Mouse (Mus musculus): ENCODE data around the gene Scube1.

Scube1 gene

DNA sequence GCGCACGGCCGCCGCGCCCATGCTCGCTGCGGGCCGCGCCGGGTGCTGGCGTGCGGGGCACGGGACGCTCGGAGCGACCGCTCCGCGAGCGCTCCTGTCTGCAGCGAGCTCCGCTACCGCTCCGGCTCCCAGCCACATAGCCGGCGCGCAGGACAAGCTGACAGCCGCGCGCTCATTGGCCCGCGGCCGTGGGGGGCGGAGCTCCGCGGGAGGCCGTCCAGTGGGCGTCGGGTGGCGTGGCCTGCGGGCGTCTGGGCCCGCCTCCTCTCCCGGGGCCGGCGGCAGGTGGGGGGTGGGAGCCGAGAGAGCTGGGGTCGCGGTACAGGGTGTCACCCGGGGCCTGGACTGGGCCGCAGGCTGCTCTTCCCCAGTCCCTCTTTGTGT lies at the start of gene Scube1:
Gene Scube1, minus strand, starts transcription at position 136 of the 384 bp plus-strand sequence.
- DNase-seq: peak; percentile 83 to 91

DNA sequence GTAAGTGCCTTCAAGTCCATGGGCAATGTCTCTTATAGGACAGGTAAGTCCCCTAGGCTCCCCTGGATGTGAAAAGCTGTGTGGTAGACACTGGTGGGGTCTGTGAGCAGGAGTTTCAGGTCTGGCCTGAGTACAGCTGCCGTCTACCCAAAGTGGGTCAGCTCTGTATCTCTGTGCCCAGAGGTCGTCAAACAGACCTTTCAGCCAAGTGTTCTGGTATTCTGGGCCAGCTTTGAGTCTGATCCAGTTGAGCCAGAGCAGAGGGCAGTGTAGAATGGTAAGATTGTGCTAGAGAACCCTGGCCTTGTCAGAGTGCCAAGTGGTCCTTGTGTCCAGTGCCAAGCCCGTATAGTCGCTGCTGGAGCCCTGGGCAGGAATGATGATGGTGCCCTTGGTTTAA lies 48.1 kb upstream of the Scube1 start:
- DNase-seq: peak; percentile 51 to 58

DNA sequence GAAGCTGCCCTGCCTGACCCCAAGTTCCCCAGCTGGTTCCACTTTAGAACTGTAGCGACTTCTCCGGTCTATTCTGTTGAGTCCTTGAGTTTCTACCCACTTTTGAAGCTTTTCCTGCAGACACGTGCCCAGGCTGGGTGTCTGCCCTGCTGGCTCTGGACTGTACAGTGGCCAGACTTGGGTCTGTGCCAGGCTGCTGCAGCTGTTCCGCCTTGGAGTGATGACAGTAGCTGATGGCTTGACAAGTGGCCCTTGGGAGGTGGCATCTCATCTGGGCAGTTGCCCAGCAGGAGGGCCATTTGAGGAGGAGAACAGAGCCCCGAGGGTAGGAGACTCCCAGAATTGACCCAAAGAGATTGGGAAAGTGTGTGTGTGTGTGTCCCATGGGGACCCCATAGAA lies 47.6 kb upstream of the Scube1 start:
- DNase-seq: peak; percentile 56 to 65

DNA sequence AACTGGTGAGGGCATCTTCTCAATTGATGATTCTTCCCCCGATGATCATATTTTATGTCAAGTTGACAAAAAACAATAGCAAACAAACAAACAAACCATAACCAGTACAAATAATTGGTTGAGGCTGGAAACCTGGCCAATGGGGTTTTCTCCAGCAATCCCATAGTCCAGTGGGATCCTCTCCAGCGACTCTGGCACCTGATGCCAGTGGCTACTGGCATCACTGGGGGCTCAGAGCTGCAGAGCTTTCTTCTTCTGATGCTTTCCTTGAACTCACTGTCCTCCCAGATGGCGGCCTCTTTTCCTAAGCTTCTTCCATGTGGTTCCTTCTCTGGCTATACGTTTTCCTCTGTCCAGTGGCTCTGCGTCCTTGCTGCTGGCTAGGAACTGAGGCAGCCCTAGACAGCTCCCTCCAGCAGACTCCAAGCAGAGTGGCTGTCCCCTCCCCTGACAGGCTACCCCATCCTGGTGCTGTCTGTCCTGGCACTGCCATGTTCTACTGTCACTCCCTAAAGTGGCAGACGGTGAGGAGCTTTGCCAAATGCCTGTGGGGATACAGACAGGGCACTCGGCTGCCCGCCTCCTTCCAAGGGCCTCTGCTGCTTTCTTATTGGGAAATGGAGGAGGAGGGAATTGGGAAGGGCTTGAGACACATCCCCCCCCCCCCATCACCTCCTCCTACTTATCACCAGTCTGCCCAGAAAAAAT lies 46.7 kb upstream of the Scube1 start:
- peak; percentile 93 for DNase-seq

DNA sequence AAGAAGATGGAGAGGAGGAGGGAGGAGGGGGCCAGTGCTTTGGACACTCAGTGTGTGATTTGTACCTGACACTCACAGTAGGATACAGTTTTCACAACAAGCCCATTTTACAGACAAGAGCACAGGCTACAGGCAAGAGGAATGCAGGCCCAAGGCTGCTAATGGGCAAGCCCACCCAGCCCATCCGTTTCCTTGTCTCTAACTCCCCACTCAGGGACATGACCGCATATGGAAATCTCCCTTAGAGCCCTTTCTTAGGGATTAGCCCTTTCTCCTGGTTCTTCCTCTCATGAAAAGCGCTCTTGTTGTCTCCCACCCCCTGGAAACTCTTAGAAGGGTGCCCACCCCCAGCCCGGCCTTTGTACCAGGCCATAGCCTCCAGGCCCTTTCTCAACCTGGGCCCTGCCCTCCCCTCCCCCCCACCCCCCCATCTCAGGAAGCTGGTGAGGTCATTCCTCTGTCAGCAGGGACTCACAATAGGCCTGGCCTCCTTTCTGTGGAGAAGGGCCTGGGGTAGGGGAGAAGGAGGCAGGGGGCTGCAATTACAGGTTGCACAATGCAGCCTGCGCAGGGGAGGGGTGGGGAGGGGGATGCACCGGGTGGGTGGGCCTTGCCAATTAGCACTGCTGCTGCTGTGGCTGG lies 40.7 kb upstream of the Scube1 start:
- peak in 1 of 2 experiments; percentile 2 for DNase-seq

DNA sequence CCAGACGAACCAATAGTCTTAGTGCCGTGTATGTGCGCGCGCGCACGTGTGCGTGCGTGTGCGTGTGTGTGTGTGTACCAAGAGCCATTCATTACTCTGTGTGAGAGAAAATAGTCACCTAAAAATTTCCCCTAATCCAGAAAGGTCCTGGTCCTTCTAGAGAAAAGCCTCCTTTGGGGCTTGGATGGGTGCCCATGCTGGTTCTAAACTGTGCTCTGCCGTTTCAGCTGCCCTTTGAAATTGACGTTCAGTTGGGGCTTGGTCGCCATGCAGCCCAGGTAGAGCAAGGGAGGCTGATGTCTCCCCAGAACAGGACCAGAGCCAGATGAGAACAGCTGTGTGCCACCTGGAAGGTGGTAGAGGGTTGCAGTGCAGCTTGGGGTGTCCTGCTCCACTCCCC lies 36.7 kb upstream of the Scube1 start:
- peak in 1 of 2 experiments; percentile 51 for DNase-seq

DNA sequence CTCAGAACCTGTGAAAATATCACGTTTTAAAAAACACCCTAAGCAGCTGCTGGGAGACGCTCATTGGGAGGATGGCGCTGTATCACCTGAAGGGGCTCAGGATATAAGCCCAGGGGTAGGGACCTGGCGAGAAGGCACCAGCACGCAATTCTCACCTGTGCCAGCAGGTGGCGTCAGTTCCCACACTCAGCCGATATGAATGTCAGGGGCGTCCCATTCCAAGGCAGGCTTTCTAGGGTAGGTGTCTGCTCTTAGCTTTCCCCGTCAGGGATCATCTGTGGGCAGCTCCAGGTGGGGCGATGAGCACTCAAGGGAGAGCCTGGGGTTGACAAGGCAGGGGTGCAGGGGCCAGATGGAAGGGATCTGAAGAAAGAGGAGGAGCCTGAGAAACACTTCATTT lies 35.9 kb upstream of the Scube1 start:
- DNase-seq: peak; percentile 82 to 87

DNA sequence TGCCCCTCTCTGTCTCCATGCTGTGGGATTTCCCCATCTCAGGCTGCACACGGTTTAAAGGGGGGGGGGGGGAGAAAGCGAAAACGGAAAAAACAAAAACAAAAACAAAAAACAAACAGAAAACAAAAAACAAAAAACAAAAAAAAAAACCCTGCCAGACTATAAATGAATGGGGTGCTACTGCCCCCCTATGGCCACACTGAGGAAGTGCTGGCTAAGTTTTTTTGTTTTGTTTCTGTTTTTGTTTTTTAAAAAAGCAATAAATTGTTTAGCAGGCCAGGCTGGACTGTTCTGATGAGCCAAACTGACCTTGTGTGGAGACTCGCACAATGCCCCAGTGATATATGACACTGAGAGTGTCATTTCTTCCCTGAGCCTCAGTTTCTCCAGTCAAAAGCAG lies 34.1 kb upstream of the Scube1 start:
- DNase-seq: no peak

DNA sequence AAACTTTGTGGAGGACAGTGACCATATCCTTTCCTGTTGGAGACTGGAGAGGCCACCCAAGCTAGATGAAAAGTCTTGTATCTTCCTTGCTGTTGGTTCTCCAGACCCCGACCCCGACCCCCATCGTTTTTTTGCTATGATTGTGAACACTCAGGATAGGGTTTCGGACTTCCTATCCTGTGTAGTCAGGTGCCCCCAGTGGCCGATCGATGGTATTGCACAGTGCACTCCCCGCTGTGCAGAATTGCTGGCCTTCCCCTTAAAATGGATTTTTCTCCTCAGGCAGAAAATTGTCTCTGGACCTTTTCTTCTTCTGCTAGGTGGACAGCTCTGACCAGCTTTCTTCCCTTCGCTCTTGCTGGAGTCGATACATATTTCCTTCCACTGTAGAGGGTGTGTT lies 31.9 kb upstream of the Scube1 start:
- DNase-seq: peak; percentile 58 to 76

DNA sequence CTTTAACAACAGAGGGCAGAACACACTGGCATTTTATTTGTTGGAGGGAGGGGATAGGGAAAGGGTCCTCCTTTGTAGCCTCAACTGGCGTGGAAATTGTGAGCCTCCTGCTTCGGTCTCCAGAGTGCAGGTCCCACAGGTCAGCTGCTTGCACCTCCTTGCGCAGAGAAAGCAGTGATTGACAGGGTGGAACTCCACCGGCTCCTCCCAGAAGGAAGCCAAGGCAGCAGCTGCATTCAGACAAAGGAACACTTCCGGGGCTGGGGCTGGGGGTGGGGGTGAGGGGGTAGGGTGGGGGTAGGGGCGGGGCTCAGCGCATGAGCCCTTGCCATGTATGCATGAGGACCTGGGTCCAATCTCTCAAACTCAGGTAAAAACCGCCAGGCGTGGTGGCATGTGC lies 24.6 kb upstream of the Scube1 start:
- no peak for DNase-seq

DNA sequence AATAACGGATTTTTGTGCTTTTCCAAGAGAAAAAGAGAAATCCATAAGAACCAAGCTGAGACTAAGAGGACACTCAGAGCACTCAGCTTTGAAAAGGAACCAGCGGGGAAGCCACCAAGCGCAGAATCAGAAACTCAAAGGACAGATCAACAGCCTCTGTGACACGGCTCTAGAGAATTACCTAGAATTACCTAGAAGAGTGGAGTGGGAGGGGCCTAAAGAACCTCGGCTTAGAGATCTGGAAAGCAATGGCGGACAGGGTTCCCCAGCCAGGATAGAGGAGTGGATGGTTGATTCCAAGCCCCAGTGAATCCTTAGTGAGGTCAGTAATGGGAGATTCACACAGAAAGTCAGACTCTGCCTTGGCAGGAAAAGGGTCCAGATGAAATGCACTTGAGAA lies 24.2 kb upstream of the Scube1 start:
- no peak for DNase-seq

DNA sequence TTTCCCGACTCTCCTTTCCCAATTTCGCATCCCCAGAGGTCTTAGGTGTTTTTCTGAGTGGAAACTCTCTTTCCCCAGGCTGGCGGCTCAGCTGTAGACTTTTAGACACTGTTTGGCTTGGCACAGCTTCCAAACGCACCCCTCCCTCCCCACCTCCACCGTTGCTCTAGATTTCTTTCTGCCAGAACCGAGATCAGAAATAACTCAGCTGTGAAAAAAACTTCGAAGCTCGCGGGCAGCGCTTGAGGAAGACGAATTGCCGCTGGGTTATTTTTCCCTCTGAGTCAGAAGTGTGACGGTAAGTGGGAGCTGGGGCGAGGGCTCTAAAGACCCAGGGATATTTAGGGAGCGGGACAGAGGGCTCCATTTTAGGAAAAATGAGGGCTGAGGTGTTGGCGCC lies 21.5 kb upstream of the Scube1 start:
- DNase-seq: no peak

DNA sequence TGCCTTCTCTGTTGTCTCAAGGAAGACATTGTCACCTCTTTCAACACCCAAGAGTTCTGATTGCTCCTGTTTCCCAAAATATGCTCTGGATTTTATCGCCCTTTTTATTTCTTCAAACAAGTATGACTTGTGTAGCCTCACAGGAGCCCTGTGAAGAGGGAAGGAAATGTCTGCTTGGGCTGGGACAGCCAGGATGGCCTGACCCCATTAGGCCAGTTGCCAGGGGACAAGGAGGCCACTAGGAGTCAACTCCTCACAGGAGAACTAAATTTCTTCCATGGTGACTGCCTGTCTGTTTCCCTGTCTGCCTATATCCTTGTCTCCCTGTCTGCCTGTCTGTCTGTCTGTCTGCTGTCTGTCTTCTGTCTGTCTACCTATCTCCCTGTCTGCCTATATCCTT lies 17.2 kb upstream of the Scube1 start:
- no peak for DNase-seq

DNA sequence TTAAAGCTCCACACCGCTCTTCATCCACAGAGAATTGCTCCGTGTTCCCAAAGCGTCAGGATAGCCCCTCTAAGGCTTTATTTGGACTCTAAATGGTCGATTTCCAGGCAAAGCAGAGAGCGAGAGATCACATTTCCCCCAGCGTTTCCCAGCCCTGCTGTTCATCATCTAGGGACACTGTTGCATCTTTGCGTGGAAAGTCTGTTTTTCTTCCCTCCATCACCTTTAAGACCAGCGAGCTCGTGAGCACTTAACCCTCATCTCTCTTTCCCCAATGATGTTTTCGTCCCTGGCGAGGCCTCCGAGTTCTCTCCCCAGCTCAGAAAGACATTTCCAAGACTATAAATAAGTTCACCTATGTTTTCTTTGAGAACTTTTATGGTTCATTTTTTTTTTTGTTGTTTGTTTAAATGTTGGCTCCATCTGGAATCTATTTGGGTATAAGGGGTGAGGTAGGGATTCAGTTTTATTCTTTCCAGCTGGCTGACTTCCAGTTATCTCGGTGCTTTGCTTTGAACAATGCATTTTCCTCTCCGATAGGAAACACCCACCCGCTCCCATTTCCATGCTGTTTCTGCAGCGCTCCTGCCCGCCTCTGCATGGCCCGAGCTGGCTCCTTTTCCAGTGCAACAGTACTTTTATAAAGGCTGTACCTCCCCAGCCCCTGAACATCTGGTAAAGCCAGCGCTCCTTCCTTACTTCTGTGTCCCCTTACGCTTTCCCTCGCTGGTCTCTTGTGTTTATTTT lies 16.0 kb upstream of the Scube1 start:
- no peak for DNase-seq

DNA sequence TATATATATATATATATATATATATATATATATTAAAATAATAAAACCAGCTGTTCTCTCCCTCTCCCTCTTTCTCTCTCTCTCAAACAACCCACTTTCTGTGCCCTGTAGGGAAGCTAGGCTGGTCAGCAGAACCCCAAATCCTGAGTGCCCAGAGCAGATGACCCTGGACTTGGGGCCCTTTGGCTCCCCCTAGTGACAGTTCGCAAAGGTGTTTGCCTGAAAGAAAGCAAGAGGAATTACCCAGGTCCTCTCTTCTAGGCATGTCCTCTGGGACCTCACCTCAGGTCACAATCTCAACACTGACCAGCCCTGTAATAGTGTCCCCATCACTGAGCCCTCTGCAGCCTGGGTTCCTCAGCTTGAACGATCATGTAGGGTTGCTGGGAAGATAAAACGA lies 2.8 kb upstream of the Scube1 start:
- DNase-seq: peak; percentile 82 to 86

DNA sequence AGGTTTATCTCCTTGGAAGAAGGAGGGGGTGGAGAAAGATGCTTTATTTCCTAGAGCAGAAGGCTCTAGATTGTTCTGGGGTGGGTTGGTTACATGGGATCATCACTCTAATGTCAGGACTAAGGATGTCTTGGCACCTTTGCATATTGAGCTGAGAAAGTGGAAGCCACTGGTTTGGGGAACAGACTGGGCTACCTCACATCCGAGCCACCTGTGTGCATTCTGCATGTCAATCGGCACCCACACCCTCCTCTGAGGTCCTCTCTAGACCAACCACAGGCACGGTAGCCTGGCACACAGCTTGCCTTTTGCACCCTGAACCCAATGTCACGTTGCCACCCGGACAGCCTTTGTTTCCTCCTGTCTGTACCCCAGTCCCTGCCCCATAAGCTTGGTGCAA lies 1.9 kb upstream of the Scube1 start:
- DNase-seq: no peak

DNA sequence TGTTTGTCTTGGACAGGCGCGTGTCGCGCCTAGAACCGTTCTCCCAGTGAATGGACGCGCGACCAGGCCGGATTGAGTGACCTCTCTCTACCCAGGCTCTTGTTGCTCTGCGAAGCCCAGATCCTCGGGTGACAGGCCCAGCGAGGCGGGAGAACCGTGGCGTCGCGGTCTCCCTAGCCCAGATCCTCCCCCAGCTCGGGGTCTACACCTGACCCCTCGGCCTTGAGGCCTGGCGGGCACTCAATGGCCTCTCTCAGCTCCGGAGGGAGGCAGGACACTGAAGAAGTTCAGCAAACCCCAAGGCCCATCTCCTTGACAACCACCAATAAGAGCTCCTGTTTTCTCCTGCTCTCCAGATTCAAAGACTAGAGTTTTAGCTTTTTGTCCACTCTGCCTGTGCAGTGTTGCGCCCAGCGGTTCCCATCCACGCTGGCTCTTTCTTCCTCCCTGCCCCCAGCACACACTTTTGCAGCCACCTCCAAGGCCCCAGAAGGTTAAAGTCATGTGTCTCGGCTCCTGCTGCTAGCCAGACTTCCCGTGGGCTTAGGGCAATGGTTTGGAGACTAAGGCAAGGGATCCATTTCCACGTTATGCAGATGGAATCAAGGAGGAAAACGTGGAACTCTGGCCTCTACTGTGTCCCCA lies 857 bp upstream of the Scube1 start:
- no peak for DNase-seq

DNA sequence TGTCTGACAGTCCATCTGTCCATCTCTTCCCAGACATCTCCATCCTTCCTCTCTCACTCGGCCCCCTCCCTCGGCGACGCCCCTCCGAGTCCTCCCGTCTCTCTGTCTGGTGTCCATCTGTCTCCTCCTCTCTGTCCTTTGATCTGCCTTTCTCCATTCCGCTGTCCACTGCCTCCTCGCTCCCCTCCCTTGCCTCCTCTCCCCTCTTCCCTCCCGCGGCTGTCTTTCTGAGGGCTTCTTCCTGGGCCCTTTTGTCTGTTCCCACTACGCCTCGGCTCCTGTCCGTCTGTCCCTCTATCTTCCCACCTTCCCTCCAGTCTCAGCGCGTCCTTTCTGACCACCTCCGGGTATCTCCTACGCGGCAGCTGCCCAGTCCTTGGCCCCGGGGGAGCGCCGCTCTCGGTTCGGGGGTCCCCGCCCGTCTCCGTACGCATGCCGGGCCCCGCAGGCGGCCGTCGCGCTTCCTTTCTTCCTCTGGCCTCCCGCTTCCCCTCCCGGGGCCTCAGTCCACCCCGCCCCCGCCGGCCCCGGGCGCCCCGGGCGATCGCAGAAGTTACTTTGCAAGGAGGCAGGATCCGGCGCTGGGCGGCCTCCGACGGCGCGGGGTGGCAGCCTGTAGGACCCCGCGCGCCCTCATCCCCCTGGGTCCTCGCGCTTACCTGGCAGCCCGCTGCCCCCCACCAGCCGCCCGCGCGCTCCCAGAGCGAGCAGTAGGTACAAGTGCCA lies 498 bp downstream of the Scube1 start:
- DNase-seq: peak in 1 of 2 experiments; percentile 24

DNA sequence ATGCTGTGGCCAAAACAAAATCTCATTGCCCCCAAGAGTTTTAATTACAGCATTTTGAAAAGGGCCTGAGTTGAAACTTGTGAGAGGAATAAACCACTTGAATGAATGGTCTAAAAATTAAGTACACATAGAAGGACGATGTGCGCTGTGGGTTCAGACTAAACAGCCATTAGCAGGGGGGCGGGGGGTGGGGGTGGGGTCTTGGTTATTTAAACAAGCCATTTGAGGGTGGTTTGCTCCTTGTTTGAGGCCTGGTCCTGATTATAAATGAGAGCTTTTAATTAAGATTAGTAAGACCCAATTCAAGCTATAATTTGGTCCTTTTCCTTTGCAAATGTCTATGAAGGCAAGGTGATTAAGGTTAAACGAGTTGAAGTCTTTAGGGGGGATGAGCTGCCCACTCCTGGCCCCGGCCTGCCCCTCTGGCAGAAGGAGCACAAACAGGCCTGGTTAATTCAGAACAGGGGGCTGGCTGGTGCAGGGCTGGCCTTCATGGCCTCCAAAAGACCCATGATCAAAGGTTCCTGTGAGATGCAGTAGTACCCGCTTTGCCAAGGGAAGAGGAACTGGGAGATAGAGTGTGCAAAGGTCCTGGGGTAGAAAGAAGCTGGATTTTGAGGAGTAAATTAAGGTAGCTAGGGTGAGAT lies 9.1 kb downstream of the Scube1 start:
- DNase-seq: no peak

DNA sequence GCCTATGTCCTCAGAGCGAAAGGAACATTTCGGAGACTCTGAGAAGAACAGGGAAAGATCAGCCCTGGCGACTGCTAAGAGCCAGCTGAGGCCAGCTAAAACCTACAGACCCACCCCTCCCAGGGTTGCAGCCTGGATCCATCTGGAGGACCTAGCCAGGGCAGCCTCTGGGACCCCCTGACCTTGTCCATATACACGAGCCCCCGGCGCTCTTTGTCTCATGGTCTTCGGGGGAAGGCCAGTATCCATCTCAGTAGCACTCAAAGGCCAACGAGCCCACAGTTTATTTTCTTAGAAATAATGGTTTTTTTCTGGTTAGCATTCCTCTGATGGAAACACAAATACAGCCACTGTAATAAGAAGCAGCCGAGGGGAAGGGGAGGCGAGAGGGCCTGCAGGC lies 12.0 kb downstream of the Scube1 start:
- no peak for DNase-seq

DNA sequence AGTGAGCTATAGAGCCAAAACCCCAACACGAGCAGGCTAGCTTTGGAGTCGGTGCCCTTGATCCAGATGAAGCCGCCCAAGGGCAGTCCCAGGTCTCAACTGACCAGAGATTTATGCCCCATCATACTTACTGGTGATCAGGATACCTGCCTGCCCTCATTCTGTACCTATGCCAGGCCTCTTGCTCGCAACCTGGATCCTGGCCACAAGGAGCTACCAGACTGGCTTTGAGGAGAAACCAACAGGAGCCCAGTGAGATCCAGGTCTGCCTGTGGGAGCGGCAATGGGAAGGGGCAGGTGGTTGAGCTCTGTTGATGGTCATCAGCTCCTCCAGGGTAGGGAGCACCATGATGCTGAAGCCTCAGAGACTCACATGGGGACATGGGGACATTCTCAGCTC lies 12.5 kb downstream of the Scube1 start:
- peak; percentile 61 to 66 for DNase-seq

Measured in cerebellum, postnatal 14 days (tissue).